Mouse (Mus musculus) cerebellum, adult 8-10 months (tissue): ENCODE results near the gene Kbtbd4.
A peak's percentile ranks its signal among the peaks of the same experiment; 100 is the strongest.

Source experiments
- DNase-seq: peaks from one replicate; pipeline ENCODE4 v3.0.0; 2022

Kbtbd4 gene

DNA sequence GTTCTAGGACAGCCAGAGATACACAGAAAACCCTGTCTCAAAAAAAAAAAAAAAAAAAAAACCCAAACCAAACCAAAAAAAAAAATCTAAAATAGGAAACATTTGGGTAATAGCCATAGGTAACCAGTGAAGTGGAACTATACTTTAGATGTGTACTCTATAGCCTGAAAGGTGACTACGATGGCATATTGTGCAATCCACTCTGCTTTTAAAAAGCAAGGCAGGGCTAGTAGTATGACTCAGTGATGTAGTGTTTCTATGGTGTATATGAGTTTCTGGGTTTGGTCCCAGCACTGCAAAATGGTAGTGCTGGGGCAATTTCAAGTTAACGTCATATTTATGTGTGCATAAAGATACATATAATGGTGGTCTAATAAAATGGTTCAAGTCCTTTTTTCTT, 2.2 kb downstream of the Kbtbd4 start:
- DNase-seq: no peak

DNA sequence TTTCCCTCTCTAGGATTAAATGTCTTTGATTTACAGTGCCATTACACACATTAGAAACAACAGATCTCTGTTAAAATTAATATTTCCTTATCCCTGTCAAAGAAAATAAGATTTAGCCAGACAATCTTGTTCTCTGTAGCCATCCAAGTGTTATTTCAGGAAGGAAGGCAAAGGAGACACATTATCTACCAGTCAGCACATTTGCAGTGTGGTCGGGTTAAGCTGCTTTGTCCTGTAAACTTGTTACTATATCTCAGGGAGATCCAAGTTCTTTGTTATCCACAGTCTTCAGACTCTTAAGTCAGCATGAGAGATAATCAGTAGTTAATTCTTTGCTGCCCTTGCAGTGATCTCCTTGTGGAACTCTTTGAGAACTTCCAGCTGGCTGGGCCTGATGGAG, 6.3 kb downstream of the Kbtbd4 start:
- no peak for DNase-seq

DNA sequence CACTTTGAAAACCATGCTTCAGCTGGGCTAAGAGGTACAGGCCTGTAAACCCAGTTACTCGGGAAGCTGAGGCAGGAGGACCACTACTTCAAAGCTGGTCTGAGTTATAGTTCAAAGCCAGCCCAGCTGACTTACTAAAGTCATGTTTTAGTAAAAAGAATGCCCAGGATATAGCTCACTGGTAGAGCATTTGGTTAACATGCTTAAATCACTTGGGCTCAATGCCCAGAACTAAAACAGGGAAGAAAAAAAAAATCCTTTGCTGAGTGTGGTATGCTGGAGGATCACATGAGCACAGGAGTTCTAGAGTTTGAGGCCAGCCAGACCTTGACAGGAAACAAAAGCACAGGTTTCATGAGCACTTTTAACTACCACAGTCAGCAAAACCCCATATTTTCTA, 7.1 kb downstream of the Kbtbd4 start:
- no peak for DNase-seq

DNA sequence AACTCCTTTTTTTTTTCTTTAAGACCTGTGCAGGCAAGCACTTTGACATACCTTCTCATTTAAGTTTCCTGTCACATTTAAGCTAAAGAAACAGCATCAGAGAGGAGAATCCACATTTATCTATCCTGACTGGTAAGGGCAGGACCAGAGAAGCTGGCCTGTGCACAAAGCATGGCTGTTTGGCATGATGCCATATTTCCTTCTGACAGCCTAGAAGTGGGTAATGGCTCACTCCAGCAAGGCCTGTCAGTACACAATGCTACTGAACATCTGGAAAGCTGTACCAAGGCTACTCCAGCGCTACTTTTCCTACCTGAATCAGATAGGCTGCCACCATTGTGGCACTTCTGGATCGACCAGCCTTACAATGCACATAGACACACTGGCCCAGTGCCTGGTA, 9.1 kb downstream of the Kbtbd4 start:
- peak; percentile 34 for DNase-seq

DNA sequence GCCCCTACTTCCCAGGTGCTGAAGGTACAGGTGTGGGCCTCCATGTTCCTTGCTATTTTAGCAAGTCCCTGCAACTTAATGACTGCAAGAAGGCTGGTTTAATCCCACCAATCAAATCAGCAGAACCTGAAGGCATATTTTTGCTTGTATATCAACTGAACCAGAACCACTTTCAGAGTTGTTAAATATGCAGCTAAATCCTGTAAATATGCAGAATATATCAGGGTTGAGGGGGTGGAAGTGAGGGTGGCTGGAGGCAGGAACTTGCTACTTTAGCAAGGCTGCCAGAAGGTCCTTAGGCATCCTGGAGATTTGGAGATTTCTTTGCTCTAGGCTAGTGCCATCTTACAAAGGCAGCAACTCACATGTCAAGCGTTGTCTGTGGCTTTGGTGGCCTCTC, 11.0 kb downstream of the Kbtbd4 start:
- DNase-seq: no peak

DNA sequence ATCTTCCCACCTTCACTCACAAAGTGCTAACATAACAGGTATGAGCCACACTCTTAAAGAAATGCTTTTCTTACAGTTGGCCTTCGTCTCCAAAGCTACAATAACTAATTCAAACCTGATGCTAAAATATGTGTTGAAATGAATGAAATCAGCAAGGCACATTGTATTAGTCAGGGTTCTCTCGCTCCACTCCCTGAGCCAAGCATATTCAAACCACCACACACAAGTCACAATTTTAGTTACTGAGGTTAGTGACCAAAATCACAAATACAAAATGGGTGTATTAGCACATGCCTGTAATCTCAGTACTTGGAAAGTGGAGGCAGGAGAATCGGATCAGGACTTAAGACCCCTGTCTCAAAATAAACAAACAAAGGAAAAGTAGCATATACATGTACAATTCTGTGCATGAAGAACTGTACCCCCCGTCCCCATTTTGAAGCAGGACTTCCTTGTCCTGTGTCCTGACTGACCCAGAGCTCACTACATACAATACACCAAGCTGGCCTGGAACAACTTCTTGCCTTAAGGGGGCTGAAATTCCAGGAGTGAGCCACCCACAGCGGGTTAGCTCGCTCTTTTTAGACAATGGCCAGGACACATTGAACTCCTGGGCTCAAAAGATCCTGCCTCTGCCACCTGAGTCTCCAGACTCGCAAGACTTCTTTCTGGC, 12.2 kb downstream of the Kbtbd4 start:
- peak; percentile 39 for DNase-seq

DNA sequence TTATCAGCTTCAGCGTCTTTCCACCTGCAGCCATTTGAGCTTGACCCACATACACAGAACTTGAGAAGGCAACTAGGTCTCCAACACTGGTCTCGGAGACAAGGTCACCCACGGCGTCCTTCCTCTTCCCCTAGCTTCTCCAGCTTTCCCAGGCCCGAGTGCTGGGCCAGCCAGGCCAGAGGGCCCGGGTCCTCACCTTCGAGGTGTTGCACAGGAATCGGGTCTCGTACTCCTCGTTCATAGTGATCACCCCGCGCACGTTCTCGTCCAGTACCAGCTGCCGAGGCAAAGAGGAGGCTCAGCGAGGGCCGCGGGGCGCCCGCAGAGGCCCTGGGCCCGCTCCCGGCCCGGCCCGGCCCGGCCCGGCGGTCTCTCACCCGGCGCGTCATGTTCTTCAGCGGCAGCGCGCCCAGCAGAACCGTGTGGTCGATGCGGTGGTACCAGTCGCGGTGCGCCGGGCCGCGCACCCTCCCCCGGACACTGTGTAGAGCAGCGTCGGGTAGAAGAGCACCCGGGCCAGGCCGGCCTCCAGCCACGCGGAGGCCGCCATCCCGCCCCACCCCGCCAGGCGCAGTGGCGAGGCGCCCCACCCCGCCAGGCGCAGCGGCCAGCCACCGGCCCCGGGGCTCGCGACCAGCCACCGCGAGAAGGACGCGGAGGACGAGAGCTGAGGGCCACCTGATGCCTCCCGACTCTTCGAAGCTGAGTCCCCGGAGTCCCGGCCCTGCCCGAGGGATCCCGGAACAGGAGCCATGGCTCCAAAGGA, 12.9 kb downstream of the Kbtbd4 start:
- DNase-seq: peak; percentile 61

DNA sequence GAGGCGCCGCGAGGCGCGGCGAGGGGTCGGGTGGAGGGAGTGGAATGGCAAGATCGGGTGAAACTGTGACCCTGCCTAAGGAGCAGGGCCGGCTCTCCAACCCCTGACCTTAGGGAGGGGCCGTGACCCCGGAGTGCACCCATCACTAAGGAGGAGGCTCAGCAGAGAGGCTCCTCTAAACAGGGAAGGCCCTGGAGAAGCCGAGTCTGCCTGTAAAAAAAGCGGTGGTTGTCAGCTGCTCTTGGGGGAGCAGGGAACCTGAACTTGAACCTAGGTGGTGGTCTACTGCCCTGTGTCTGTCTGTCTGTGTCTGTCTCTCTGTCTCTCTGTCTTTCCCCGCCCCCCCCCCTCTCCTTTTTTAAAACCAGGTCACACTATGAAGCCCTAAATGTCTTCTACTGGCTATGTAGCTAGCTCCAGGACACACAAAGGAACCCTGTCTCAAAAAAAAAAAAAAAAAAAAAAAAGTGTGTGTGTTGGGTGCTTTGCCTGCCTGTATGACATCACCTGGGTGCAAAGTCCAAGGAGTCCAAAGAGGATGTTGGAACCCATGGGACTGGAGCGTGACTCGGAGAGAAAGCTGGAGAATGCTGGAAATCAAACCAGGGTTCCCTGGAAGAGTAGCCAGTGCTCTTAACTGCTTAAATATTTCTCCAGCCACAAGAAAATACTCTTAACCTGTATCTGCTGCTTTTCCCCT, 13.6 kb downstream of the Kbtbd4 start:
- peak; percentile 69 for DNase-seq

DNA sequence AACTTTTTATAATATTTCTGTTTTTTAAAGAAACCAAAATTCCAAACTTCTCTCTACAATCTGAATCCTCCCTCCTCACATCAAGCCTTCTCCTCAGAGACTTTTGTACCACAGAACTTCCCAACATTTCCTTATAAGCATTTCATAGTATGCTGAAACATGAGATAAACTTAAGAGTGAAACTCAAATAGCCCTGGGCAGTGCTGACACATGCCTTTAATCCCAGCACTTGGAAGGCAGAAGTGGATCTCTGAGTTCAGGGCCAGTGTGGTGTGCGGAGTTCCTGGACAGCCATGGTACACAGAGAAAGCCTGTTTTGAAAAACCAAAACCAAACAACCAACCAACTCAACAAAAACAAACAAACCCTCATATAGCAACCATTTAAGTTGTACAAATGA, 16.6 kb downstream of the Kbtbd4 start:
- DNase-seq: no peak

DNA sequence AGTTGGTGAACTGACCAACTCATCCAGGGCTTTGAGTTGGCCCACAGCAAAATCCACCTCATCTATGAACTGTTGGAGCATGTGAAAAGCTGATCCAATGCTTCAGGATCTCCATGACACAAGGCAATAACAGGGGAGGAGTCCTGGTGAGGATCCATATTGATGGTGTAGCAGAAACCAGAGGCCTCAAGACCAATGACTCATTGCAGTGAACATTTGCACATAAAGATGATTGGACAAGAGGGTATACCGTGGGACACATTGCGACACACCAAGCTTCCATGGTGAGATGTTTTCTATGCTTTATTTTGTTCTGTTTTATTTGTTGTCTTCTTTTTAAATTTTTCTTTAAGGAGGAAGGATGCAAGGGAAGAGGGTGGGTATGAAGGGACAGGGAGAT, 18.1 kb downstream of the Kbtbd4 start:
- DNase-seq: no peak

DNA sequence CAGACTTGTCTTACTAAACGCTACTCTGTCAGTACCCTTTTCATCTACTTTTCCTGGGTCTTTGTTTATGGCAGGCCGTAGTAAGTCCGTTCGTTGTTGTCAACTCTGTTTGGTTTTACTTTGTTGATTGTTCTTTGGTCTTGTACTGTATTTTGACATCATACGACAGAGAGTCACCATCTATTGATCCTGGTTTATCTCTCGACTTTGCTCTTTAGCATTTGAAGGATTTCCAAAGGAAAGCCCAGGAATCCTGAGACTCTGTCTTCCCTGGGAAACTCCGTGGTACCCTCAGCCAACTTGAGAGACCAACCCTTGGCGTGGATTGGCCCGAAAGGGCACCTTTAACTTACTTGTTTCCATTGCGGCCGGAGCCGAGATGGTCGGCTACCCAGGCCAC, 24.0 kb downstream of the Kbtbd4 start:
- DNase-seq: no peak

DNA sequence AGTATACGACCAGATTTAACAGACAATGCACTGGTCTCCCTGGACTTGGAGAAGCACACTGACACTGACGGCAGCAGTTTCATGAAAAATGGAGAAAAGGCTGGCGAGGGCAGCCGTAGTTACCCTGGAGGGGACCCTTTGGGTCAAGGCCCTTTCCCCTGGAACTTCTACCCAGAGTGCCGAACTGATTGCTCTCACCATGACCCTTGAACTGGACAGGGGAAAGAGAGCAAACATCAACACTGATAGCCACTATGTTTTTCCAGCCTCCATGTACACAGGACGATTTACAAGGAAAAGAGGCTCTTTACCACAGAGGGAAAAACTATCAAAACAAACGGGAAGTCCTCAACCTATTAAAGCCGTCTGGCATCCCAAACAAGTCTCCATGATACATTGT, 27.3 kb downstream of the Kbtbd4 start:
- no peak for DNase-seq

DNA sequence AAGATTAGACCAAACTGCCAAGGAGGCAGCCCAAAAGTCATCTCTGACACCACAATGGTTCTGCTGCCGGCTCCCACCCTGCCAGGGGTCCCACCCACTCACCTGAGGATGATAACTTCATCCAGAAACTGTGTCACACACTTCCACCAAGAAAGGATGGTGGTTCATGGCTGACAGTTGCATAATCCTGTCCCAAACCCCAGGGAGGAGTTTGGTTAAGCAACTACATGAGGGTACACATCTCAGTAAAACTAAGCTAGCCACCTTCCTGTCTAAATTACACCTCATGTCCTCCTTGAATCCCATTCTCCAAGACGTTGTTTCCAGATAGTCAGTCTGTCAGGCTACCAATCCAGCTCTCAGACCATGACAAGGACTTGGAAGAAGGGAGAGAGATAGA, 27.7 kb downstream of the Kbtbd4 start:
- no peak for DNase-seq

DNA sequence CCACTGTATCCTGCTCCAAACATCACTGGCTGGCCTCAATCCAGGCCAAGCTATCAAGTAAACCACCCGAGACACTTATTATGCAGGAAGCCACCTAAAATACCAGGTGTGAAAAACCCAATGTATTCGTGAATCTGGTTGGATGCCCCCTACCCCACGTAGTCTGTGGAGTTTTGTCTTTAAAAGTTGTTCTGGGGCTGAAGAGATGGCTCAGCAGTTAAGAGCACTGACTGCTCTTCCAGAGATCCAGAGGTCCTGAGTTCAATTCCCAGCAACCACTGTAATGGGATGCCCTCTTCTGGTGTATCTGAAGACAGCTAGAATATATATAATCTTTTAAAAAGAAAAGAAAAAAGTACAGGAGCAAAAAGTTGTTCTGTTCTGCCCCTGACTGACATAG, 33.8 kb downstream of the Kbtbd4 start:
- DNase-seq: no peak

DNA sequence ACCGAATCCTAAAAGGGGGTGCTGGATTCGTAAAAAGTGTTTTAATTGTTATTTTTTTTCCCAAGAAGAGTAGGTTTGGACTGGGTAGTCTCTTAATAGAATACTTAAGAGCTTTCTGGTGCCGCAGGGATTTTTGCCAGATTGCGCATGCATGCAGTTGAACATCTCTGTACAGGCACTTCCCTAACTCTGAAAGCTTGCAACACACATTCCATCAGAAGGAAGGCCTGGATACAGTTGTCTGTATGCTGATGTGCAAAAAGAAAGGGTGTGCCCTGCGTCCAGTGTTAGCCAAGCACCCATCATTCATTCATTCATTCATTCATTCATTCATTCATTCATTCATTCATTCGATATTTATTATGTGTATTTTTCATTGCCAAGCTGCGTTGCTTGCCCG, 35.2 kb downstream of the Kbtbd4 start:
- no peak for DNase-seq

DNA sequence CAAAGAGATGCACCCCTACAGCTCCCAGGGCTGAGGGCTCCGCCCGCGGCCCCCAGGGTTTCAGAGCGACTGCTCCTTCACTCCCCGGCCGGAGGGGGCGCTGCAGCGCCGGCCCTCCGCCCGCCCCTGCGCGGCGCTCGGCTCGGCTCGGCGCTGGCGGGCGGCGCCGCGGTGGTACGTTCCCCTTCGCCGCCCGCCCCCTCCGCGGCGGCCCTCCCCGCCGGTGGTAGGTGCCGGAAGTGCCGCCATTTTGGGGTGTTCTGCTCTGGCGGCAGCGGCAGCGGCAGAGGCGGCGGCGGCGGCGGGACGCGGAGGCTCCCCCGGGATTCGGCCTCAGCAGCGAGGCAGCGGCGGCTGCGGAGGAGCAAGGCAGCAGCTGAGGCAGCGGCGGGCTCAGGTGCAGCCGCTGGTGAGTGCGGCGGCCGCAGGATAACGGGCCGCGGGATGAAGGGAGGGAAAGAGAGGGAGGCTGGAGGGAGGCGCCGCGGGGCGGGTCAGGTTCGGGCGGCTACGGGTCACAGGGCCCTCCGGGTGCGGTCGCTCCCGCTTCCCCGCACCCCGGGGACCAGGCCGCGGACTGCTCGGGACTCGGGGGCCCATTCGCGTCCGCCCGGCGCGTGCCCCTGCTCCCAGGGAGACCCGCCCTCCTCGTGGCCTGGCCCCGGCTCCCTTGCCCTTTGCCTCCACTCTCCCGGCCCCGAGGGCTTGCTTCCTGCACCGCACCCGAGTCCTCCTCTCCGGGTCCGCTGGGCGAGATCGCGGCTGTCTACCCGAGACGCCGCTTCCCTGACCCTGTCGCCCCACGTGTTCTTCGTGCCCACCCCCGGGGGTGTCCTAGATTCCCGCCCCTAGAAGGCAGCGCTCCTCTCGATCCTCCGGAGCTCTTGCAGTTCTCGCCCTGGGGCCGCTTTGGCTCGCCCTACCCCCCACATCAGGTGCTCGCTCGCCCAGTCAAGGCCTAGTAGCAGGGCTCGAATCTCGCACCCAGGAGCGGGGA, 36.0 kb downstream of the Kbtbd4 start, which contains the start of gene Celf1:
Celf1 (plus strand) TSS at position 150 of the 997 bp plus-strand sequence.
- DNase-seq: peak; percentile 80

DNA sequence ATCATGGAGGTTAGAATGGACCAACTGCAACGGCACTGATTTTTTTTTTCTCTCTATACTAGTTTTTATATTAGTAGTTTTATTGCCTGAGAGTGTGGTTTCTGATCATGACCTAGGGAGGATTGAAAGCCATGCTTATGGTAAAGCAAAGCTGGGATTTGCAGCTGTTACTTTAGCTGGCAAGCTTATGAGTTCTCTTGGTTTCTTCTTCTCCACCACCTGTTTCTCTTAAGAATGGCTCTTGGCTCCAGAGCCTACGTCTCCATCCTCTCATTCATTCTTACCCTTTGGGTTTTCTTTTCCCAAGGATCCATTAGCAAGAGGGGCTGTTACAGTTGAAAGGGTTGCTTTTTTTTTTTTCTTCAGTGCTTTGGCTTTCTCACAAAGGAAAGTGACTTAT, 37.2 kb downstream of the Kbtbd4 start:
- no peak for DNase-seq

DNA sequence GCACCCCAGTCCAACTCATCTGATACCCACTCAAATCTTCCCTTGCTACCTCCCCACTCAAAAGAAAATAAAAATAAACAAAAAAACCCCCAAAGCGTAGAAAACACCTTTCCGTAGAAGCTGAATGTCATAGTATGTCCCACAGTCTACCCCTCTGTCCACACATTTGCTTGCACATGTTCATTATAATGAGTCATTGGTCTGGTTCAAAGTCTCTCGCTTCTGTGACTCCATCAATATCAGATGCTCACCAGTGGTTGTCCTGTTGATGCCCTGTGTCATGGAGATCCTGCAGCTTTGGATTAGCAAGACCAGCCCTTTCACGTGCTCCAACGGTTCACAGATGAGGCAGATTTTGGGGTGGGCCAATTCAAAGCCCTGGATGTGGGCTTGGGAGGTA, 45.6 kb downstream of the Kbtbd4 start:
- DNase-seq: no peak

DNA sequence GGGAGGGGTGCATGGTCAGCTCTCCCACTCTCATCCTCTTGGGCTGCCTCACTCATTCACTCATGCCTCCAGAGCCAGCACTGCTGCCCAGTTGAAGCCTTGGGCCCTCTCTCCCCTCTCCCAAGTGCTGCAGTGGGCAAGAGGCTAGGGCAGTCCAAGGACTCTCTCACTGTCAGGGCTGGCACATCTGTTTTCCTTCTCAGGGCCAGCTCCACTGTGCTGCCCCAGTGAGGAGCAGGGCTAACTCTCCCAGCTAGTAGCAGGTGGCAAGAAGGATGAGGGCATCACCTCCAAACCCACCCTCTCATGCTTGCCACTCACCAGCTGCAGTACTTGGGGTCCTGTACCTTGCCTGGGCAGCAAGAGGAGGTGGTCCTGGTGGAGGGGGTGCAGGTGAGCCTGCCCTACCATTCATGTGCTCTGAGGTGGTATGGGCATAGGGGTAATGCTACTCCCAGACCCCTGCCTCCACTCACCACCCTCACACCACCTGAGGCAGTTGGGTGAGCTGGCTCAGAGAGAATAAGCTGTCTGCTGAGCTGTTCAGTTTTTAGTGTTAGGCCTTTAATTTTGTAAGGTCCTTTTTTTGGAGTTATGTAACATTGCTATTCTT, 46.1 kb downstream of the Kbtbd4 start:
- DNase-seq: no peak

DNA sequence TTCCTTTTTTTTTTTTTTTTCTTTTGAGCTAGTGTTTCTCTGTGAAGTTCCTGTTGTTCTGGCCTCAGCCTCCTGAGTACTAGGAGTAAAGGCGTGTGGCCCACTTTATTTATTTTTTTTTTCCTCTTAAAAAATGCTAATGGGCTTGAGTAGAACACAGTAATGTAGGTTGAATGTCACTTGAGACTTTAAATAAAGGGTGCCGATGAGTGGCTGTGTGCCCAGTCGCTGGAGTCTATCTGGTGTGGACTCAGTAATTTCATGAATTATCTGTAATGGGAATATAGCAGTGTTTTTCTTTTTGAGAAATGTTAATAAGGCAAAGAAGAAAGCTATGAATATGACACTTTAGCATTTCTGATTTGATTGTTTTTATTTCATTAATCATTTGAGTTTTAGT, 48.9 kb downstream of the Kbtbd4 start:
- no peak for DNase-seq

DNA sequence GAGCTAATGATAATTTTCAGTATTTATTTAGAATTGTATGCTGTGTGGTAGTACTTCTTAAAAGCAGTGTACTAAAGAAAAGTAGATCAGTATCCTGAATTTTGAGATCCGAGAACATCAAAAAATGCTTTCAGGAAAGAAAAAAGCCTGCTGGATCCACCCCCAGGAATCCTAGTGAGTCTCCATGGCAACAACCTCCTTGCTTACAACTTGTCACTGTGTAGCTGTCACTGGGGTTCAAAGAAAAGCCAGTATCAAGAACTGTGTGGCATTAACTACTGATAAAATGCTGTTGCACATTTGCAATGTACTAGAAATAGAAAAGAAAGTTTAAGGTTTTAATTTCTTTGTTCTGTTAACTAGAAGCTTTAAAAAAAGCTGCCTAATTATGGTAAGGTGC, 51.5 kb downstream of the Kbtbd4 start:
- DNase-seq: no peak

DNA sequence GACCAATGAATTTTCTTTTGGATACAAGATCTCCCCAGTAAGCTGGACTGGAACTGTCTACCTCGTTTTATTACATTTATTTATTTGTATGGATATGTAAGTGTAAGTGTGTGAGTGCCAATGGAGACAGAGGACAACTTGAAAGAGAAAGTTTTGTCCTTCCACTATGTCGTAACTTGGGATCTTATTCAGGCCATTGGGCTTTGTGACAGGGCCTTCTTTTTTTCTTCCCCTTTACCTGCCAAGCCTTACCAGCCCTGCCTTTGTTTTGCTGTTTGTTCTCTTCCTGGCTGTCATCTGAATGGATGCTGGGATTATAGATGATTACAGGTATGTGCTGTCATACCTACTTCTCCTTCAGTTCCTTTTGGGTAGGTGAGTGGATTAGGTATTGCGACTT, 54.3 kb downstream of the Kbtbd4 start:
- no peak for DNase-seq
